Comparison of ENCODE assay signal across 9 mouse cellular contexts in genomic region chr3:87944838-87945600, GRCm38 (mm10). TPM values are rescaled to one million over a fixed set of nuclear protein-coding genes. Genes with fewer than 3 reads are reported as not detected.
DNase-seq lines count a peak whose midpoint lies in the region; ATAC-seq lines count a peak whose summit lies in the region.
"Had no signal": no experiment of that assay in that cellular context is flagged by ENCODE, and none has a peak within 500 bp of the region (broad histone marks: within the 10 kb centered on the region; RNA-seq: fewer than 3 reads in every experiment).

No protein-coding gene starts in this region.

- peaks cover 55% of the 10 kb centered on the region for H3K4me1 ChIP-seq in heart, embryonic 10.5 days
- peaks cover 63% of the 10 kb centered on the region for H3K4me1 ChIP-seq in limb, embryonic 13.5 days

- H3K9me3 ChIP-seq in heart, embryonic 10.5 days, result no peaks in the 10 kb centered on the region
- H3K9me3 ChIP-seq in limb, embryonic 13.5 days, result no peaks in the 10 kb centered on the region

- 25% methylated on average over 4 of the region's 4 CpGs for WGBS in heart, embryonic 10.5 days
- WGBS in limb, embryonic 13.5 days, result 12% methylated on average over 4 of the region's 4 CpGs

- H3K9ac ChIP-seq in limb, embryonic 13.5 days, result peak overlapping the region; percentile 50; the same call in 1 of the 2 replicates

- 0 out of 2 replicates have a peak, but pooled peaks have one; percentile 29 for ATAC-seq in limb, embryonic 13.5 days (ENCODE audit: low FRiP score, low read depth)

- peak overlapping the region; percentile 87 for H3K4me2 ChIP-seq in limb, embryonic 13.5 days (replicated peaks)

- DNase-seq in cerebellum, postnatal 10 days, result peak; percentile 41 to 55
- DNase-seq in cerebellum, postnatal 14 days, result no peak
- DNase-seq in NIH3T3 (ENCODE audit: low read depth), result peak; percentile 80
- no peak for DNase-seq in heart, embryonic 10.5 days (ENCODE audit: low spot score)
- no peak for DNase-seq in spleen, adult 12 weeks (ENCODE audit: low spot score)
- DNase-seq in cerebellum, adult 9-10 months, result no peak
- DNase-seq in liver, result no peak
- DNase-seq: right cerebral cortex, postnatal 4 days had no signal

- no peak overlapping the region for H3K4me3 ChIP-seq in heart, embryonic 10.5 days
- no peak overlapping the region for H3K4me3 ChIP-seq in limb, embryonic 13.5 days

- peaks cover 27% of the 10 kb centered on the region for H3K36me3 ChIP-seq in heart, embryonic 10.5 days
- H3K36me3 ChIP-seq in limb, embryonic 13.5 days, result peaks cover 33% of the 10 kb centered on the region

- peak overlapping the region; percentile 48; the same call in 1 of the 2 replicates for H3K27ac ChIP-seq in heart, embryonic 10.5 days
- peak overlapping the region; percentile 95 for H3K27ac ChIP-seq in limb, embryonic 13.5 days

- H3K27me3 ChIP-seq in heart, embryonic 10.5 days (ENCODE audit: insufficient read depth, poor library complexity, severe bottlenecking), result peaks cover 47% of the 10 kb centered on the region
- no peaks in the 10 kb centered on the region for H3K27me3 ChIP-seq in limb, embryonic 13.5 days

RNA-seq across cellular contexts. Expression of gene Crabp2, which starts 3.4 kb away (rescaled TPM):
- polyA plus RNA-seq in heart, embryonic 10.5 days (2016; fragmentation: Nextera tagmentation; extraction: Ambion mirVana), result 35.8 and 126 TPM in 2 replicates
- polyA plus RNA-seq in limb, embryonic 13.5 days (2015; fragmentation: Nextera tagmentation; extraction: Ambion mirVana), result 518 and 520 TPM in 2 replicates

RNA-seq across cellular contexts. Expression of gene Rrnad1, which starts 14.5 kb away (rescaled TPM):
- 16.8 and 21.0 TPM in 2 replicates for polyA plus RNA-seq in heart, embryonic 10.5 days (2016; fragmentation: Nextera tagmentation; extraction: Ambion mirVana)
- 22.3 and 23.6 TPM in 2 replicates for polyA plus RNA-seq in limb, embryonic 13.5 days (2015; fragmentation: Nextera tagmentation; extraction: Ambion mirVana)

RNA-seq across cellular contexts. Expression of gene Isg20l2, which starts 14.9 kb away (rescaled TPM):
- 39.6 and 55.1 TPM in 2 replicates for polyA plus RNA-seq in heart, embryonic 10.5 days (2016; fragmentation: Nextera tagmentation; extraction: Ambion mirVana)
- polyA plus RNA-seq in limb, embryonic 13.5 days (2015; fragmentation: Nextera tagmentation; extraction: Ambion mirVana), result 65.5 and 66.7 TPM in 2 replicates

RNA-seq across cellular contexts. Expression of gene Mrpl24, which starts 25.7 kb away (rescaled TPM):
- polyA plus RNA-seq in heart, embryonic 10.5 days (2016; fragmentation: Nextera tagmentation; extraction: Ambion mirVana), result 64.2 and 71.3 TPM in 2 replicates
- 66.5 and 73.9 TPM in 2 replicates for polyA plus RNA-seq in limb, embryonic 13.5 days (2015; fragmentation: Nextera tagmentation; extraction: Ambion mirVana)

RNA-seq across cellular contexts. Expression of gene Nes, which starts 25.9 kb away (rescaled TPM):
- 25.0 and 28.8 TPM in 2 replicates for polyA plus RNA-seq in heart, embryonic 10.5 days (2016; fragmentation: Nextera tagmentation; extraction: Ambion mirVana)
- polyA plus RNA-seq in limb, embryonic 13.5 days (2015; fragmentation: Nextera tagmentation; extraction: Ambion mirVana), result 30.5 and 32.8 TPM in 2 replicates

Comparison
In these comparisons a context has a peak if more than half of its experiments do, and no peak if none do; other contexts are left out.
1. DNase-seq: peak in cerebellum, postnatal 10 days (2 of 2) and NIH3T3 (single experiment); none in cerebellum, postnatal 14 days (0 of 2), heart, embryonic 10.5 days (single experiment), spleen, adult 12 weeks (single experiment), cerebellum, adult 9-10 months (single experiment) and liver (single experiment).